Mouse (Mus musculus) kidney, adult 2 months (tissue): ENCODE data around the gene Aldh18a1. TPM values are rescaled to one million over a fixed set of nuclear protein-coding genes. Genes with fewer than 3 reads are reported as not detected.
"Not testable (repeated sequence)": the region's sequence is repeated elsewhere in the genome, so short reads cannot be mapped to it uniquely, and the experiment has no call there.

Source experiments
- DNase-seq: peaks from one replicate; pipeline ENCODE4 v3.0.0; 2021
- H3K27ac ChIP-seq: fragments of 200-500 bp; 2 replicates; pipeline ENCODE4 v1.5.1; 2012; ENCODE audit warnings: low read depth, low read length, control low read depth, inconsistent platforms; ENCODE audit not compliant: insufficient read depth
- H3K27me3 ChIP-seq: fragments of 200-500 bp; replicated peaks from 2 replicates; pipeline ENCODE4 v1.6.1; 2012; ENCODE audit warnings: mild to moderate bottlenecking, moderate library complexity, low read length, inconsistent platforms; ENCODE audit not compliant: control insufficient read depth, insufficient read depth
- H3K36me3 ChIP-seq: fragments of 200-500 bp; 2 replicates; pipeline ENCODE4 v1.6.1; 2012; ENCODE audit warnings: mild to moderate bottlenecking, moderate library complexity, low read length, inconsistent platforms; ENCODE audit not compliant: control insufficient read depth, insufficient read depth
- H3K4me1 ChIP-seq: fragments of 200-500 bp; 2 replicates; pipeline ENCODE4 v1.6.1; 2011; ENCODE audit warnings: low read length; ENCODE audit not compliant: control insufficient read depth, insufficient read depth
- H3K4me3 ChIP-seq: fragments of 200-500 bp; 2 replicates; pipeline ENCODE4 v1.5.1; 2011; ENCODE audit warnings: mild to moderate bottlenecking, low read depth, low read length, control low read depth; ENCODE audit not compliant: insufficient read depth
- CTCF ChIP-seq: fragments of 200-500 bp; conservative IDR thresholded peaks from 2 replicates; pipeline ENCODE4 v1.5.1; 2011; ENCODE audit warnings: low read depth, mild to moderate bottlenecking, control low read depth, low read length, moderate library complexity, mixed read lengths; ENCODE audit not compliant: insufficient read depth, insufficient read length
- POLR2A ChIP-seq: fragments of 200-500 bp; IDR thresholded peaks from one replicate; pipeline ENCODE4 v1.6.1; 2011; ENCODE audit warnings: low read depth, low read length, control low read depth
- WGBS: fragments of 180-500 bp; shearing (Covaris S2); methylation state at CpG from one replicate; pipeline ENCODE4 v1.1.7; 2018; 5-methylcytosine and 5-hydroxymethylcytosine counted together
- polyA plus RNA-seq: library from polyadenylated mRNA; depleted of rRNA; stranded (reverse); fragments of >200 nt; gene quantifications from 2 replicates; pipeline ENCODE4 v1.2.3, GENCODE M21; 2012

Gene Aldh18a1
- polyA plus RNA-seq, 1 experiment: 3.5 TPM

- TF ChIP-seq CTCF (no peak), POLR2A (no peak)
- no peak overlapping the region for H3K27ac ChIP-seq
- H3K36me3 ChIP-seq: no peaks in the 10 kb centered on the region
- no peaks in the 10 kb centered on the region for H3K27me3 ChIP-seq
- WGBS: 78% methylated on average over 7 of the region's 7 CpGs
- DNase-seq: no peak
- H3K4me1 ChIP-seq: no peaks in the 10 kb centered on the region
- no peak overlapping the region for H3K4me3 ChIP-seq
Observed at GRCm38 (mm10) chr19:40586908-40587307, 1.4 kb downstream of the Aldh18a1 start.

- Histone ChIP-seq H3K36me3 (no peaks in the 10 kb centered on the region), H3K27ac (no peak overlapping the region), H3K4me3 (no peak overlapping the region), H3K27me3 (no peaks in the 10 kb centered on the region), H3K4me1 (no peaks in the 10 kb centered on the region)
- DNase-seq: no peak
- TF ChIP-seq POLR2A: no peak
- WGBS: 67% methylated on average over 5 of the region's 5 CpGs
Observed at GRCm38 (mm10) chr19:40581662-40582061, 6.6 kb downstream of the Aldh18a1 start.

DNA sequence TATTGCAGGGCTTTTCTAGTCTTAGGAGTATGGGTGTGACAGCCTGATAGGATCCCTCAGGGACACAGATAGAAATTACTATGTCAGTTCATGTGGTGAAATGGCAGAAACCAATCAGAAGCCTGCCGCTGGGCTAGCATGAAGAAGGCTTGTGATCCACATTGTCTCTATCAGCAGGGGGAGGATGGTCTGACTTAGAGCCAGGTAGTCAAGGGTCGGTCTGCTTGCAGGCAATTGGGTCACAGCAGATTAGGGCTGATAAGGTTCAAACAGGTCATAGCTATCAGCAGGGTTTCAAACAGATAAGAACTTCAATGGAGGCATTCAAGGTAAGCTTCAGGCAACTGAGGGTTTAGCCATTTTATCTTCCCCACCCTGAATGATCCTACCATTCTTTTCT, 7.4 kb downstream of the Aldh18a1 start:
- H3K4me3 ChIP-seq: no peak overlapping the region
- no peaks in the 10 kb centered on the region for H3K4me1 ChIP-seq
- WGBS: 97% methylated on average over 2 of the region's 2 CpGs
- TF ChIP-seq POLR2A (no peak), CTCF (no peak)
- no peaks in the 10 kb centered on the region for H3K36me3 ChIP-seq
- no peak overlapping the region for H3K27ac ChIP-seq
- DNase-seq: no peak
- no peaks in the 10 kb centered on the region for H3K27me3 ChIP-seq

GRCm38 (mm10) chr19:40575438-40575837, 12.8 kb downstream of the Aldh18a1 start:
- DNase-seq: no peak
- no peak for TF ChIP-seq CTCF
- TF ChIP-seq POLR2A: no peak
- 73% methylated on average over 5 of the region's 5 CpGs for WGBS
- no peaks in the 10 kb centered on the region for H3K27me3 ChIP-seq
- H3K36me3 ChIP-seq: no peaks in the 10 kb centered on the region
- no peaks in the 10 kb centered on the region for H3K4me1 ChIP-seq
- H3K27ac ChIP-seq: no peak overlapping the region
- H3K4me3 ChIP-seq: no peak overlapping the region

GRCm38 (mm10) chr19:40570726-40571125, 17.5 kb downstream of the Aldh18a1 start:
- no peak for TF ChIP-seq POLR2A
- no peak for TF ChIP-seq CTCF
- H3K27me3 ChIP-seq: no peaks in the 10 kb centered on the region
- H3K4me1 ChIP-seq: no peaks in the 10 kb centered on the region
- H3K4me3 ChIP-seq: no peak overlapping the region
- WGBS: 47% methylated on average over 9 of the region's 9 CpGs
- H3K27ac ChIP-seq: no peak overlapping the region
- H3K36me3 ChIP-seq: no peaks in the 10 kb centered on the region
- DNase-seq: peak; percentile 82

DNA sequence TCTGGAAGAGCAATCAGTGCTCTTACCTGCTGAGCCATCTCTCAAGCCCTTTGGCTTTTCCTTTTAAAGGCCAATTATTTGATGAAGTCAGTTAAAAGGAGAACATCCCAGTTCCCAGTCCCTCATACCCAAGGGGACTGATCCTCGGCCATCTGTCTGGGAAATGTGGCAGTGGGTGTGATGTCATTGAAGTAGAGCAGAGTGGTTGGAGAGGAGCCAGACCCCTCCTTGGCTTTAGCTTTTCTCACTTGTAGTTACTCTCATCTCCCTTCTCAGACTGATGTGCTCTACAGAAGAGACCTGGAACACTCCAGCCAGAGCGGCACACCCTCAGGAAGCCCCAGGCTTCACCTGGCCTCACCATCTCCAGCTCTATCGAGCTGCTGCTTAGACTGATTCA, 20.6 kb downstream of the Aldh18a1 start:
- Histone ChIP-seq H3K4me3 (no peak overlapping the region), H3K27me3 (no peaks in the 10 kb centered on the region), H3K4me1 (no peaks in the 10 kb centered on the region), H3K27ac (no peak overlapping the region), H3K36me3 (no peaks in the 10 kb centered on the region)
- WGBS: 91% methylated on average over 3 of the region's 3 CpGs
- no peak for DNase-seq
- TF ChIP-seq POLR2A (no peak), CTCF (no peak)

DNA sequence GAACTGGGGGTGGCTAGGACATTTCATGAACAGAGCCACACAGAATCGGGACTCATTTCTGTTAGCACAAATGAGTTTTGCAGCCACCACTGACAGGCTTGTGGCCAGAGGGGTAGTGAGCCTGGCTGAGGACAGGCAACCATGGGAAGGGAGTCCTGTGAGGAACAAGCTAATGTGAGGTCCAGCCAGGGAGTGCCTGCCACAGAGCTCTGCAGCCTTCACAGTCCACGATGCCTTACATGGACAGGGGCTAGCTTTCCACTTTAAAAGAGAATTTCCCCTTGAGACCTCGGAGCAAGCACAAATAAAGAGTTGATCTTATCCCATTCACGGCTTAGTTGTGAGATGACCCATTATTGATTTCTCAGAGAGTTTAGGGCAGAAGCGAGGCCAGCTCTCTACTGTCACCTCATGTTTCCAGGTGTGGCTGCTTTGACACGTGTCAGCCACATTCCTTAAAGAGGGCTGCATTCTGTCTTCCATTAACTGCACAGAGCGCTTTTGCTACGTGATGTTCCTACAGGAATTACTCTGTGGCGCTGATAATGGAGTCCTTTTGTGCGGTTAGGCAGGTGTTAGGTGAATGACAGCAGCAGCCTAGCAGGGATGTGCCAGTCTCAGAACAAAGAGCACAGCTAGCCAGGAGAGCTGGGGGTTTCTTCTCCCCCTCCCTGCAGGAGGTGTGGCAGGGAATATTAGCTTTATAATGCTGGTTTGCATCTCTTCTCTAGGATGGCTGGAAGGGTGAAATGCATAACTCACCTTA, 24.2 kb downstream of the Aldh18a1 start:
- no peak overlapping the region for H3K4me3 ChIP-seq
- 89% methylated on average over 10 of the region's 10 CpGs for WGBS
- H3K36me3 ChIP-seq: no peaks in the 10 kb centered on the region
- H3K27me3 ChIP-seq: no peaks in the 10 kb centered on the region
- DNase-seq: no peak
- H3K27ac ChIP-seq: no peak overlapping the region
- TF ChIP-seq CTCF (no peak), POLR2A (no peak)
- no peaks in the 10 kb centered on the region for H3K4me1 ChIP-seq

GRCm38 (mm10) chr19:40561521-40561920, 26.7 kb downstream of the Aldh18a1 start:
- H3K27me3 ChIP-seq, DNase-seq, H3K27ac ChIP-seq, H3K4me3 ChIP-seq, H3K4me1 ChIP-seq, H3K36me3 ChIP-seq: not testable (repeated sequence)
- 87% methylated on average over 13 of the region's 31 CpGs for WGBS
